Mouse (Mus musculus): ENCODE measurements around the gene Rplp1.

- TF ChIP-seq CTCF (IDR thresholded peaks at IDR 0.05; ENCODE audit: low read depth, low read length) (no peak), POLR2A (IDR thresholded peaks at IDR 0.05; ENCODE audit: borderline replicate concordance, low read depth, low read length) (no peak)
Measured at GRCm38 (mm10) chr9:61914917-61915300, 567 bp upstream of the Rplp1 start.
